Mouse (Mus musculus) forebrain, embryonic 16.5 days (tissue): ENCODE data around the gene Olfr1496. TPM values are rescaled to one million over a fixed set of nuclear protein-coding genes. Genes with fewer than 3 reads are reported as not detected.
"Not testable (repeated sequence)": the region's sequence is repeated elsewhere in the genome, so short reads cannot be mapped to it uniquely, and the experiment has no call there.

ENCODE experiments used
- ATAC-seq: fragments of 200-750 bp; cut with Nextera tagmentation; 2 replicates; pipeline ENCODE4 v1.8.0; 2017; ENCODE audit warnings: mild to moderate bottlenecking, moderate library complexity
- H3K27ac ChIP-seq: fragments of 300-500 bp; sonication (generic); 2 replicates; pipeline ENCODE4 v1.5.1; 2014; ENCODE audit warnings: low read length, control low read depth
- H3K27me3 ChIP-seq: fragments of 300-500 bp; sonication (generic); replicated peaks from 2 replicates; pipeline ENCODE4 v1.6.1; 2014; ENCODE audit warnings: low read length; ENCODE audit not compliant: control insufficient read depth, insufficient read depth
- H3K36me3 ChIP-seq: fragments of 300-500 bp; sonication (generic); 2 replicates; pipeline ENCODE4 v1.6.1; 2014; ENCODE audit not compliant: control insufficient read depth, insufficient read depth
- H3K4me1 ChIP-seq: fragments of 300-500 bp; sonication (generic); replicated peaks from 2 replicates; pipeline ENCODE4 v1.6.1; 2014; ENCODE audit warnings: low read length; ENCODE audit not compliant: control insufficient read depth, insufficient read depth
- H3K4me2 ChIP-seq: fragments of 300-500 bp; sonication (generic); 2 replicates; pipeline ENCODE4 v1.6.1; 2014; ENCODE audit warnings: mild to moderate bottlenecking, low read length, control low read depth
- H3K4me3 ChIP-seq: fragments of 300-500 bp; sonication (generic); replicated peaks from 2 replicates; pipeline ENCODE4 v1.5.1; 2014; ENCODE audit warnings: mild to moderate bottlenecking, low read length, control low read depth
- H3K9ac ChIP-seq: fragments of 300-500 bp; sonication (generic); replicated peaks from 2 replicates; pipeline ENCODE4 v1.6.1; 2014; ENCODE audit warnings: low read depth, low read length, control low read depth
- H3K9me3 ChIP-seq: fragments of 300-500 bp; sonication (generic); 2 replicates; pipeline ENCODE4 v1.6.1; 2016; ENCODE audit warnings: low read length; ENCODE audit not compliant: control insufficient read depth
- WGBS: fragments of 180-500 bp; shearing (Covaris S2); extraction: QIAGEN DNeasy Blood & Tissue Kit; methylation state at CpG from one replicate; pipeline ENCODE4 v1.1.7; 2014; 5-methylcytosine and 5-hydroxymethylcytosine counted together
- polyA plus RNA-seq: library from polyadenylated mRNA; unstranded; fragments of >200 nt; fragmentation: Nextera tagmentation; extraction: Ambion mirVana; gene quantifications from 2 replicates; pipeline ENCODE4 v1.2.1, GENCODE M21; 2015

Gene Olfr1496
- not detected in 2 replicates for polyA plus RNA-seq

DNA sequence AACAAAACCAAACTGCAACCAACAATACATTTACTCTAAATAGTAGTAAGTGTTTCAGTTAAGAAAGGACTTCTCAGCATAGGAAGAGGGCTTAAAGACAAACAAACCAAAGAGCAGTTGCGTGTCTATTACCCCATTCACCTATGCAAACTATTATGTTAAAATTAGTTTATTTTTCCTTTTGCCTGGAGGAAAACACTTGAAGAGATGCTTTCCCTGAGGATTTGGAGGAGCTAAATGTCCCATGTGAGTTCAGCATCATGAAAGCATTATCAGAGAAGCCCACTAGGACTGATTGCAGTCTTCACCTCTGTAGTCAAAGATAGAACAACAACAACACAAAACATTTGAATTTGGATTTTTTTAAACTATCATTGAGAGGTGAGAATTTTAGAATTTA, at the start of gene Olfr1496:
Gene Olfr1496 (plus strand): TSS at position 301 of the 400 bp plus-strand sequence.
- Histone ChIP-seq H3K9ac (no peak within 1 kb of the TSS), H3K27ac (no peak within 1 kb of the TSS), H3K4me2 (no peak within 1 kb of the TSS), H3K27me3 (no peaks in the 10 kb centered on the region), H3K9me3 (no peaks in the 10 kb centered on the region), H3K36me3 (no peaks in the 10 kb centered on the region), H3K4me3 (no peak within 1 kb of the TSS), H3K4me1 (no peaks in the 10 kb centered on the region)
- no peak for ATAC-seq
- 93% methylated on average over 1 of the region's 1 CpGs for WGBS

DNA sequence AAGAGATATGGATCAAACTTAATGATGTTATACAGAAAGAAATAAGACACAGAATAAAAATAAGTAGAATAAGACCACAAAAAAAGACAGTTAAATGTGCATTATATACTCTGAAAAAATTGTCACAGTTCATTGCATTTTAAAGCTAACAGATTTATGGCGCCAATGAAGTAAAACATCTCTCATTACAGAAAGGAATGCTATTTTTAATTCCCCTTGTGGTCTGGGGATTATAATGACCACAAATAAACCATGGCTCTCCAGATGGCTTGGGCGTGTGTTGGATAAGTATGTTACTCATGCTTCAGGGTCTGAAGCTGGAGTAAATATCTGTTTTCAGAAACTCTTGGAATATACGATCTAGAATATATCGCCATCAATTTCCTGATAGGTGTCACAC, 38.2 kb upstream of the Olfr1496 start, which contains the start of gene Olfr1494:
Gene Olfr1494 (plus strand): TSS at position 301 of the 400 bp plus-strand sequence.
- Histone ChIP-seq H3K4me2 (no peak within 1 kb of the TSS), H3K27ac (no peak within 1 kb of the TSS), H3K4me1 (no peaks in the 10 kb centered on the region), H3K9me3 (no peaks in the 10 kb centered on the region), H3K9ac (no peak within 1 kb of the TSS), H3K36me3 (no peaks in the 10 kb centered on the region), H3K4me3 (no peak within 1 kb of the TSS), H3K27me3 (no peaks in the 10 kb centered on the region)
- WGBS = 98% methylated on average over 4 of the region's 4 CpGs
- no peak for ATAC-seq

DNA sequence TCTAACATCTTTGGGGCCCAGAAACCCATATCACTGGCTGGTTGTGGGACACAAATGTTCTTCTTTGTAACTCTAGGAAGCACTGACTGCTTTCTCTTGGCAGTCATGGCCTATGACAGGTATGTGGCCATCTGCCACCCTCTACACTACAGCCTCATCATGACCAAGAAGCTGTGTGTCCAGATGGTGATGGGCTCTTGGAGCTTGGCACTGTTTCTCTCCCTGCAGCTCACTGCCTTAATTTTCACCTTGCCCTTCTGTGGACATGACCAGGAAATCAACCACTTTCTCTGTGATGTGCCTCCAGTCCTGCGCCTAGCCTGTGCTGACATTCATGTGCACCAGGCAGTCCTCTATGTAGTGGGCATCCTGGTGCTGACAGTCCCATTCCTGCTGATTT, 28.3 kb upstream of the Olfr1496 start:
- ATAC-seq = no peak
- no peak overlapping the region for H3K4me2 ChIP-seq
- H3K4me3 ChIP-seq = no peak overlapping the region
- H3K27ac ChIP-seq = no peak overlapping the region
- no peaks in the 10 kb centered on the region for H3K9me3 ChIP-seq
- 92% methylated on average over 1 of the region's 1 CpGs for WGBS
- no peak overlapping the region for H3K9ac ChIP-seq
- no peaks in the 10 kb centered on the region for H3K27me3 ChIP-seq
- H3K4me1 ChIP-seq = no peaks in the 10 kb centered on the region
- no peaks in the 10 kb centered on the region for H3K36me3 ChIP-seq

DNA sequence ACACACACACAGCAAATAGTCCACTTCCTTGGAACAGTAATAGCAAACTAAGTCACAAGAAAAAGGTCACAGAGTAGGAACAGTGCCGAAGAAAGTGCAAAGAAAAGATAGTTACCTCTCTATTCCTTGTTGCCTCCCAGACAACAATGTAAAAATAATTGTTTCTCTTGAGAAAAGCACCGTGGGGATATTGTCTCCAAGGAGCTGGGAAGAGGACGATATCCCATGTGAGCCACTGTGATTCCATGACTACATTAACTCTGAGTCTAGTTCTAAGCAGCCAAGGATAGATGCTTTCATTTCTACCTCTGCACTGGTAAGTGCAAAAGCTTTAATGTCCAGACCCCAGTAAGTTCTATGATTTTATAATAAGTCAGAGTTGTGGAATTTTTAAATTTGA, 13.4 kb upstream of the Olfr1496 start, which contains the start of gene Olfr1495:
Gene Olfr1495 (plus strand): TSS at position 301 of the 400 bp plus-strand sequence.
- no peak for ATAC-seq
- no peak within 1 kb of the TSS for H3K4me3 ChIP-seq
- 78% methylated on average over 3 of the region's 3 CpGs for WGBS

DNA sequence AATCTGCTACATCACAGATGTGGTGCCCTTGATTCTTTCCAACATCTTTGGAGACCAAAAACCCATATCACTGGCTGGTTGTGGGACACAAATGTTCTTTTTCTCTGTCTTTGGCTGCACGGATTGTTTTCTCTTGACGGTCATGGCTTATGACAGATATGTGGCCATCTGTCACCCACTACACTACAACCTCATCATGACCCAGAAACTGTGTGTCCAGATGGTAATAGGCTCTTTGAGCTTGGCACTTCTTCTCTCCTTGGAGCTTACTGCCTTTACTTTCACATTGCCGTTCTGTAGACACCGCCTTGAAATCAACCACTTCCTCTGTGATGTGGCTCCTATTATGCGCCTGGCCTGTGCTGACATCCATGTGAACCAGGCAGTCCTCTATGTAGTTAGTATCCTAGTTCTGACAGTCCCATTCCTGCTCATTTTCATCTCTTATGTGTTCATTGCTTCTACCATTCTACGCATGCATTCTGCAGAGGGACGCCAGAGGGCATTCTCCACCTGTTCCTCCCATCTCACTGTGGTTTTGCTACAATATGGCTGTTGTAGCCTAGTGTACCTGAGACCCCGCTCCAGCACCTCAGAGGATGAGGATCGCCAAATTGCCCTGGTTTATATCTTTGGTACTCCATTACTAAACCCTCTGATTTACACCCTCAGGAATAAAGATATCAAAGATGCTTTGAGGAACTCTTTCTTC, 9.0 kb upstream of the Olfr1496 start:
- Histone ChIP-seq H3K4me3 (no peak overlapping the region), H3K9ac (no peak overlapping the region), H3K36me3 (no peaks in the 10 kb centered on the region), H3K9me3 (no peaks in the 10 kb centered on the region), H3K27ac (no peak overlapping the region), H3K27me3 (no peaks in the 10 kb centered on the region), H3K4me2 (no peak overlapping the region), H3K4me1 (no peaks in the 10 kb centered on the region)
- no peak for ATAC-seq
- WGBS = 95% methylated on average over 9 of the region's 9 CpGs

More for the DNA sequence above, 13.4 kb upstream of the Olfr1496 start, which contains the start of gene Olfr1495:
- Histone ChIP-seq H3K9ac (no peak within 1 kb of the TSS), H3K4me2 (no peak within 1 kb of the TSS), H3K36me3 (no peaks in the 10 kb centered on the region), H3K27me3 (no peaks in the 10 kb centered on the region), H3K27ac (no peak within 1 kb of the TSS), H3K9me3 (no peaks in the 10 kb centered on the region), H3K4me1 (no peaks in the 10 kb centered on the region)

DNA sequence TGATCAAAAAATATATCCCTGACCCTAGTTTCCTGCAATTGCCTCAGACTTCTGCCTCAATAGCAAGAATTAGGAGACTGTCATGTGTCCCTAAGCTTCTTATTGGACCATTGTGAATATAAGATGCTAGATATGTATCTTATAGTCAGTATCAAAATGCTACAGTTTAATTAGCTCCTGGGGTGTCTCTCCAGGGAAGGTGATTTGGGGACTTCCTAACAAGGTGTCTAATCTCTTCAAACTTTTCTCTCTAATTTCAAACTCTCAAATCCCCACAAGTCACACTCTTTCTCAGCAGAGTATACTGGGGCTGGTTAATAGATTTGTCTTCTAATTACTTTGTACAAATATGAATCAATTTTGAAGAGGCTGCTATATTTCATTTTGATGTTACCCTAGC, 20.4 kb downstream of the Olfr1496 start, which contains the start of gene Olfr1497:
Gene Olfr1497 (minus strand): TSS at position 101 of the 400 bp plus-strand sequence.
- no peak for ATAC-seq
- Histone ChIP-seq H3K4me3 (no peak within 1 kb of the TSS), H3K27ac (no peak within 1 kb of the TSS), H3K4me1 (no peaks in the 10 kb centered on the region), H3K27me3 (no peaks in the 10 kb centered on the region), H3K4me2 (no peak within 1 kb of the TSS), H3K36me3 (no peaks in the 10 kb centered on the region), H3K9me3 (no peaks in the 10 kb centered on the region), H3K9ac (no peak within 1 kb of the TSS)

DNA sequence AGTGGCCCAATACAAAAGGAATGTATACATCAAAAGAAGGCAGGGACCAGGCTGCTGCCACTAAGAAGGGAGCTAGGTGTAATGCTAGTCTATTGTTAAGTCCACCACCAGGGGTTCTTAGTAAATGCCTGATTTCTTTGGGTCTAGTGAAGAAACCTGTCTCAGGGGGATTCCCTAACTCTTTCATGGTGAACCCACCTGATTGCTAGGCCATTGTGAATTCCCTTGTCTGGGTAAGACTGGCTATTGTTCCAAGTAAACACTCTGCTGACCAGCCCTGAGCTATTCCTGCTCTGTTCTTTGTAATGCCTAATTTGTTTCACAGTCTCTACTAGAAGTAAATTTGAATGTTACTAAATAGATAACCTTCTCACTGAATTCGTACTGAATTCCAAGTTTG, 27.8 kb downstream of the Olfr1496 start:
- H3K4me1 ChIP-seq, ATAC-seq, H3K9ac ChIP-seq, H3K4me2 ChIP-seq, H3K27me3 ChIP-seq, H3K4me3 ChIP-seq, H3K9me3 ChIP-seq, H3K27ac ChIP-seq, H3K36me3 ChIP-seq: not testable (repeated sequence)
- 71% methylated on average over 1 of the region's 1 CpGs for WGBS

DNA sequence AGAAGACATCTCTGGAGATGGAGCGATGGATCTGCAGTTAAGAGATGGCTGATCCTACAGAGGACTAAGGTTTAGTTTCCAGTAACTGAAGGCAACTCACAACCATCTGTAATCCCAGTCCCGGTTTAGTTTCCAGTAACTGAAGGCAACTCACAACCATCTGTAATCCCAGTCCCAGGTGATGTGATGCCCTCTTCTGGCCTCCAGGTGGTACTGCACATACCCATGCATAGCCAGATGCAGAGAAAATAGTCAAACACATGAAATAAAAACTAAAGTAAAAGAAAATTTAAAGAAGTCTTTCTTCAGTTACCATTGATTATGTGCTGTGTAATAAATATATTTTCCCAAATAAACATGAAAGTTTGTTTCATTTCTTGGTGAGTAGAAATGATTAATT, 35.1 kb downstream of the Olfr1496 start:
- ATAC-seq = no peak

DNA sequence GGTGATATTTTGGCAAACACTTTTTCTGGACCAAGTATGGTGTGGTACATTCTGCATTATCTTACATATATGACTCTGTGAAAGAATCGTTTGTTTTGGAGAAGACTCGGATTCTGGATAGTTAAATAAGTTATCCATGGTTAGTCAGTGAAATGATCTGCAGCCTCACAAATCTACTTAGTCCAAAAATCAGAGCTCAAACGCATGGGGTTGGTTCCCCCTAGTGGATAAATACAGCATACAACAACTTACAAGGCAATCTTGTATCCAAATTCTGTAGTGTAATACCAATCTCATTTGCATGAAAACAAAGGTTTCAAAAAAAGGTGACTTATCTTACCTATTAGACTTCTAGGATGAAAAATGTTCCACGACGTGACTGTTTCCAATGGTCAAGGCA, 41.1 kb downstream of the Olfr1496 start:
- WGBS = 34% methylated on average over 5 of the region's 5 CpGs
- no peak overlapping the region for H3K4me3 ChIP-seq
- no peak overlapping the region for H3K4me2 ChIP-seq
- ATAC-seq = no peak
- no peaks in the 10 kb centered on the region for H3K27me3 ChIP-seq
- no peaks in the 10 kb centered on the region for H3K9me3 ChIP-seq
- no peak overlapping the region for H3K27ac ChIP-seq
- H3K4me1 ChIP-seq = no peaks in the 10 kb centered on the region
- no peaks in the 10 kb centered on the region for H3K36me3 ChIP-seq
- H3K9ac ChIP-seq = no peak overlapping the region

More for the DNA sequence above, 35.1 kb downstream of the Olfr1496 start:
- no peak overlapping the region for H3K27ac ChIP-seq
- H3K9ac ChIP-seq = no peak overlapping the region
- WGBS = 72% methylated on average over 2 of the region's 2 CpGs
- H3K4me1 ChIP-seq = no peaks in the 10 kb centered on the region
- H3K4me2 ChIP-seq = no peak overlapping the region
- no peak overlapping the region for H3K4me3 ChIP-seq
- no peaks in the 10 kb centered on the region for H3K9me3 ChIP-seq
- H3K27me3 ChIP-seq = no peaks in the 10 kb centered on the region
- H3K36me3 ChIP-seq = no peaks in the 10 kb centered on the region
